Mouse (Mus musculus) limb, embryonic 14.5 days (tissue): Measurements from ENCODE around the gene Mnt. TPM values are rescaled to one million over a fixed set of nuclear protein-coding genes. Genes with fewer than 3 reads are reported as not detected.

ENCODE experiments used
- ATAC-seq: fragments of 200-750 bp; cut with Nextera tagmentation; 2 replicates; pipeline ENCODE4 v1.8.0; 2017; ENCODE audit warnings: low read depth, moderate number of reproducible peaks, moderate TSS enrichment; ENCODE audit not compliant: low FRiP score
- DNase-seq: peaks from one replicate; pipeline ENCODE4 v3.0.0-alpha.2; 2015; ENCODE audit warnings: low spot score
- H3K27ac ChIP-seq: fragments of 300-500 bp; sonication (generic); replicated peaks from 2 replicates; pipeline ENCODE4 v1.5.1; 2014; ENCODE audit warnings: low read depth, mild to moderate bottlenecking, low read length, moderate library complexity, mixed read lengths
- H3K27me3 ChIP-seq: fragments of 300-500 bp; sonication (generic); 2 replicates; pipeline ENCODE4 v1.6.1; 2014; ENCODE audit warnings: low read length, mixed read lengths; ENCODE audit not compliant: control insufficient read depth, insufficient read depth
- H3K36me3 ChIP-seq: fragments of 300-500 bp; sonication (generic); 2 replicates; pipeline ENCODE4 v1.6.1; 2014; ENCODE audit warnings: mild to moderate bottlenecking, low read length, moderate library complexity, mixed read lengths; ENCODE audit not compliant: control insufficient read depth, insufficient read depth
- H3K4me1 ChIP-seq: fragments of 300-500 bp; sonication (generic); 2 replicates; pipeline ENCODE4 v1.6.1; 2014; ENCODE audit warnings: antibody characterized with exemption, low read length, mixed read lengths; ENCODE audit not compliant: control insufficient read depth, insufficient read depth
- H3K4me2 ChIP-seq: fragments of 300-500 bp; sonication (generic); replicated peaks from 2 replicates; pipeline ENCODE4 v1.6.1; 2014; ENCODE audit warnings: low read depth, mild to moderate bottlenecking, low read length, moderate library complexity; ENCODE audit not compliant: severe bottlenecking
- H3K4me3 ChIP-seq: fragments of 300-500 bp; sonication (generic); replicated peaks from 2 replicates; pipeline ENCODE4 v1.5.1; 2014; ENCODE audit warnings: low read length
- H3K9ac ChIP-seq: fragments of 300-500 bp; sonication (generic); 2 replicates; pipeline ENCODE4 v1.6.1; 2014; ENCODE audit warnings: mild to moderate bottlenecking, low read depth, low read length, moderate library complexity; ENCODE audit not compliant: severe bottlenecking
- H3K9me3 ChIP-seq: fragments of 300-500 bp; sonication (generic); 2 replicates; pipeline ENCODE4 v1.6.1; 2016; ENCODE audit warnings: low read length; ENCODE audit not compliant: control insufficient read depth
- POLR2A ChIP-seq: fragments of 200-500 bp; IDR thresholded peaks from 2 replicates; pipeline ENCODE4 v1.8.0; 2012; ENCODE audit warnings: inconsistent platforms, mild to moderate bottlenecking, moderate library complexity, borderline replicate concordance; ENCODE audit not compliant: insufficient read depth, insufficient read length; ENCODE audit errors: extremely low read depth
- WGBS: fragments of 180-500 bp; shearing (Covaris S2); extraction: QIAGEN DNeasy Blood & Tissue Kit; methylation state at CpG from one replicate; pipeline ENCODE4 v1.1.7; 2014; 5-methylcytosine and 5-hydroxymethylcytosine counted together
- polyA plus RNA-seq, 2 experiments: library from polyadenylated mRNA; depleted of rRNA in 1 of 2; stranded (reverse) in 1 of 2; unstranded in 1 of 2; fragments of >200 nt; fragmentation: Nextera tagmentation in 1 of 2; extraction: Ambion mirVana in 1 of 2; gene quantifications; 2 replicates each; pipeline versions ENCODE4 v1.2.1 to v1.2.3; 2012 to 2014

The Mnt gene
- polyA plus RNA-seq, 2 experiments: 6.0 to 17.9 TPM

DNA sequence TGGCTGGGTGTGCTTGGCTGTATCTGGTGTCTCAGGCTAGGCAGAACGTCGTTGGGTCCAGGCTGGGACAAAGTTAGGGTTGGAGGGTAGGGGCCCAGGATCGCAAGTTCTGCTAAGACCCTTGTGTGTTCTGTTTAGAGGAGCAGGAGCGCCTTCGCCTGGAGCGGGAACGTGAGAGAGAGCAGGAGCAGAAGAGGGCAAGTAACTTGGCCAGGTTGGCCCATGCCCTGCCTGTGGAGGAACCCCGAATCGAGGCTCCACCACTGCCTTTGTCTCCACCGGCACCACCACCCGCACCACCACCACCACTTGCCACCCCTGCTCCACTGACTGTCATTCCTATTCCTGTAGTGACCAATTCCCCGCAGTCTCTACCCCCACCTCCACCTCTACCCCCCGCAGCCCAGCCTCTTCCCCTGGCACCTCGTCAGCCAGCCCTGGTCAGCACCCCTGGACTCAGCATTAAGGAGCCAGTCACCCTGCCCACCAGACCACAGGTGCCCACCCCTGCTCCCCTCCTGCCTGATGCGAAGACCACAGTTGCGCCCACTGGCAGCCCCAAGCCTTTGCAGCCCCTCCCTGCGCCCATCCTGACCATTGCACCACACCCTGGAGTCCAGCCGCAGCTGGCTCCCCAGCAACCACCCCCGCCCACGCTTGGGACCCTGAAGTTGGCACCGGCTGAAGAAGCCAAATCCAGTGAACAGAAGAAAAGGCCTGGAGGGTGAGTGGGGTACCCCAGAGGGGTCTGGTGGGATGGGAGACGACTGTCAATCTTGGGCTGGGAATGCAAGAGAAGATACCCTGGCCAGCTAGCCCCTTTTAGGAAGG lies 5.7 kb downstream of the Mnt start:
- Histone ChIP-seq H3K4me1 (peaks cover 37% of the 10 kb centered on the region), H3K27ac (no peak overlapping the region), H3K27me3 (no peaks in the 10 kb centered on the region), H3K4me2 (no peak overlapping the region), H3K9me3 (no peaks in the 10 kb centered on the region), H3K9ac (no peak overlapping the region), H3K4me3 (no peak overlapping the region), H3K36me3 (peaks cover 12% of the 10 kb centered on the region)
- no peak for DNase-seq
- no peak for TF ChIP-seq POLR2A
- no peak for ATAC-seq
- 94% methylated on average over 18 of the region's 22 CpGs for WGBS

DNA sequence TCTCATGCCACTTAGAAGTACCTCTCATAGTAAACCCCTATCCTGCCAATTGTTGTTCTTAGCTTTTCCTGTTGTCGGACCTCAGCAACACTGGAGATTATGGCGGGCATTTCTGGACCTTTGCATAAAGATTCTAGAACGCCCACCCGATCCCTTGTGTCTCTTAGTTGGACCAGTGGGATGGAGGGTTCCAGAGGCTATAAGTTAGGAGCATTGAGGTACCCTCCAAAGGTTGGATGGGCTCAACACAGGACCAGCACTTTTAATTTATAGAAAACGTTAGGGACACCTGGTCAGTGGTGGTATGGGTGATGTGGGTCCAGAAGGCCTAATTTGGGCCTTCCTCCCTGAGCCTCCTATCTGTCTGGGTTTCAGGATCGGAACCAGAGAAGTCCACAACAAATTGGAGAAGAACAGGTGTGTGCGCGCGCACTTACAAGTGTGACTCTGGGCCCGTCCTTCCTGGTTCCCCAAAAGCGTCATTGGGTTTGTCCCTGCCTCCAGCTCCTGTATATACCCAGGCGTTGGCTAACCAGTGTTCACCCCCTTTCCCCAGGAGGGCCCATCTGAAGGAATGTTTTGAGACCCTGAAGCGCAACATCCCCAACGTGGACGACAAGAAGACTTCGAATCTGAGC lies 6.5 kb downstream of the Mnt start:
- Histone ChIP-seq H3K27ac (peak overlapping the region; percentile 95), H3K4me3 (peak overlapping the region; percentile 54), H3K9me3 (no peaks in the 10 kb centered on the region), H3K4me1 (peaks cover 37% of the 10 kb centered on the region), H3K9ac (peak overlapping the region; percentile 52), H3K27me3 (no peaks in the 10 kb centered on the region), H3K4me2 (peak overlapping the region; percentile 88), H3K36me3 (peaks cover 19% of the 10 kb centered on the region)
- no peak for TF ChIP-seq POLR2A
- no peak for DNase-seq
- 37% methylated on average over 16 of the region's 16 CpGs for WGBS
- no peak for ATAC-seq

DNA sequence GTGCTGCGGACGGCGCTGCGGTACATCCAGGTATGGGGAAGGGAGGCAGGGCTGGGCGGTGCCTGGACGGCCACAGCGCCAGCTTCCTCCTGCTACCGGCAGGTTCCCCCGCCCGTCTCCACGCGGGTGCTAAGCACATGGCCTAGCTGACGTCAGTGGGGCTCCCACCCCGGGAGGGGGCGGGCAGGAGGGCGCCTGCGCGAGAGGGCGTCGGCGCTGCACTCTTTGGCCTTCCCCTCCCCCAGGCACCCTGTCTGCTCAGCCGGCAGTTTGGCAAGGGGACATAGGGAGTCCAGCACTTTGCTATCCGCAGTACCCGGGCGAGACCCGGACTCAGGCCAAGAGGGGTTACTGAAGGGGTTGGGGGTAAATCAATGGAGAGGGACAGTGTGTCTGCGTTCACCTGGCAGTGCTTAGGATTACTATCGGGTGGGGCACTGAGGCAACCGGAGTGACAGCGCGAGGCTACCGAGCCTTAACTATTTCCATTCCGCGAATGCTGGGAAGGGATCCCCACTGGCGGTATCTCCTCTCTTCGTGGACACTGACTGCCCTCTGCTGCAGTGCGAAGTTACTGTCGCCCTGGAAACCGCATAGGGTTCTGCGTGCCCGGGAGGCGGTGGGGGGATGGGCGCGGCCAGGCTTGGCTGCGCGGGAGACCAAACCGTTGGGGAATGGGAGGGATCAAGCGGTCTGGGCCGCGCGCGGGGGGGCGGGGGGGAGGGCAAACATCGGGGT lies 7.1 kb downstream of the Mnt start:
- peak; percentile 94 for DNase-seq
- WGBS: 1% methylated on average over 53 of the region's 54 CpGs

DNA sequence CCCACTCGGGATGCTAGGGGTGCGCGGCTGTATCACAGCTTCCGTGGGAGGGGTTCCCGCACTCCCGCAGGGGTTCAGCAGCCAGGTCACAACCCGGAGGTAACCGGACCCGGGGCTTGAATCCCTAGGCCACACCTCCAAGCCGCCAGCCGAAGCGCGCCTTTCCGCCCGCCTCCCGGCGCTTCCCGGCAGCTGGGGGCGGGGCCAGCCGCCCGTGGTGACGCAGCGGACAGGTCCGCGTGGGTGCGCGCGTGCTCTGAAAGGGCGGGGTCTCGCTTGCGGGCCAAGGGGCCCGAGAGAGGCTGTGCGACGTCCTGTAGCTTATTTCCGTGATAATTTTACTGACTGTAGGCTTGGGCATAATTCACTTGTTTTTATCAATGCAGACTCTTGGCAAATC lies 7.7 kb downstream of the Mnt start:
- DNase-seq (peak; percentile 90), ATAC-seq (peak; percentile 82)
- no peaks in the 10 kb centered on the region for H3K9me3 ChIP-seq
- peak overlapping the region; percentile 88 for H3K4me2 ChIP-seq
- H3K9ac ChIP-seq: peak overlapping the region; percentile 52
- H3K27ac ChIP-seq: peak overlapping the region; percentile 95
- H3K4me1 ChIP-seq: peaks cover 26% of the 10 kb centered on the region
- WGBS: under 1% methylated on average over 26 of the region's 35 CpGs
- peaks cover 32% of the 10 kb centered on the region for H3K36me3 ChIP-seq
- H3K27me3 ChIP-seq: no peaks in the 10 kb centered on the region
- H3K4me3 ChIP-seq: peak overlapping the region; percentile 54
- no peak for TF ChIP-seq POLR2A

More for the DNA sequence above, 7.1 kb downstream of the Mnt start:
- Histone ChIP-seq H3K36me3 (peaks cover 26% of the 10 kb centered on the region), H3K4me1 (peaks cover 31% of the 10 kb centered on the region), H3K27ac (peak overlapping the region; percentile 95), H3K9me3 (no peaks in the 10 kb centered on the region), H3K4me2 (peak overlapping the region; percentile 88), H3K9ac (peak overlapping the region; percentile 52), H3K27me3 (no peaks in the 10 kb centered on the region), H3K4me3 (peak overlapping the region; percentile 54)
- no peak for TF ChIP-seq POLR2A
- ATAC-seq: peak; percentile 84

DNA sequence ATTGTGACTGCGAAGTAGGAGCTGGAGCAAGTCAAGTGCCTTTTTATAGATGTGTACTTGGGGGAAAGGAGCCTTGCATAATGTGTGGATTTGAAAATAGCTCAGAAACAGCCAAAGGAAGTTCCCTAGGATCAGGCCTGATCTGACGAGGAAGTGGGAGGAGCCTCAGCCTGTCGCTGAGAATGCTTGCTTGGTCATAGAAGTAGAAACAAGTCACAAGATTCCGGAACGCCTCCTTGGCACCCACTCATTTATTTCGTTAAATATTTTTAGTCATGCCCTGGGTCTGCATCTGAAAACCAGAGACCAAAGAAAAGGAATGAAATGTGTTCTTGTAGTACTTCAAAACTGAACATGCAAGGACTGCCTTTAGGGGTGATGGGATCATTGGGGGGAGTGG lies 8.3 kb downstream of the Mnt start:
- Histone ChIP-seq H3K9ac (no peak overlapping the region), H3K36me3 (peaks cover 37% of the 10 kb centered on the region), H3K27me3 (no peaks in the 10 kb centered on the region), H3K9me3 (no peaks in the 10 kb centered on the region), H3K27ac (peak overlapping the region; percentile 95), H3K4me1 (peaks cover 22% of the 10 kb centered on the region; the same call in 1 of the 2 replicates), H3K4me3 (peak overlapping the region; percentile 54), H3K4me2 (peak overlapping the region; percentile 88)
- DNase-seq (peak; percentile 55), ATAC-seq (no peak)
- no peak for TF ChIP-seq POLR2A
- WGBS: 43% methylated on average over 6 of the region's 6 CpGs
